Mouse (Mus musculus) neural tube, embryonic 15.5 days (tissue): Measurements from ENCODE around the gene Olfr1062. TPM values are rescaled to one million over a fixed set of nuclear protein-coding genes. Genes with fewer than 3 reads are reported as not detected.

Experiments
- polyA plus RNA-seq: library from polyadenylated mRNA; unstranded; fragments of >200 nt; fragmentation: Nextera tagmentation; extraction: Ambion mirVana; gene quantifications from 2 replicates; pipeline ENCODE4 v1.2.1, GENCODE M21; 2015

The Olfr1062 gene
- polyA plus RNA-seq, 1 experiment from 2014 or later = not detected

Other genes with a start within 250 kb of the Olfr1062 start
- not detected in 2 replicates for gene Olfr1044, start 248.9 kb downstream of the Olfr1062 start, polyA plus RNA-seq
- not detected in 2 replicates for gene Olfr52, start 241.1 kb downstream of the Olfr1062 start, polyA plus RNA-seq
- gene Olfr1045, start 223.7 kb downstream of the Olfr1062 start, polyA plus RNA-seq = not detected in 2 replicates
- gene Olfr1046, start 207.4 kb downstream of the Olfr1062 start, polyA plus RNA-seq = not detected in 2 replicates
- not detected in 2 replicates for gene Olfr1047, start 195.3 kb downstream of the Olfr1062 start, polyA plus RNA-seq
- gene Olfr1048, start 186.5 kb downstream of the Olfr1062 start, polyA plus RNA-seq = not detected in 2 replicates
- not detected in 2 replicates for gene Olfr1049, start 168.4 kb downstream of the Olfr1062 start, polyA plus RNA-seq
- gene Olfr1051, start 147.7 kb downstream of the Olfr1062 start, polyA plus RNA-seq = not detected in 2 replicates
- not detected in 2 replicates for gene Olfr1052, start 134.3 kb downstream of the Olfr1062 start, polyA plus RNA-seq
- gene Olfr1053, start 111.5 kb downstream of the Olfr1062 start, polyA plus RNA-seq = not detected in 2 replicates
- not detected in 2 replicates for gene Olfr1054, start 91.3 kb downstream of the Olfr1062 start, polyA plus RNA-seq
- not detected in 2 replicates for gene Olfr1055, start 76.5 kb downstream of the Olfr1062 start, polyA plus RNA-seq
- gene Olfr1056, start 64.3 kb downstream of the Olfr1062 start, polyA plus RNA-seq = not detected in 2 replicates
- gene Olfr1057, start 48.4 kb downstream of the Olfr1062 start, polyA plus RNA-seq = not detected in 2 replicates
- not detected in 2 replicates for gene Olfr1058, start 38.2 kb downstream of the Olfr1062 start, polyA plus RNA-seq
- not detected in 2 replicates for gene Olfr1061, start 12.7 kb downstream of the Olfr1062 start, polyA plus RNA-seq
- gene Olfr1065, start 23.8 kb upstream of the Olfr1062 start, polyA plus RNA-seq = not detected in 2 replicates
- not detected in 2 replicates for gene Olfr1066, start 29.5 kb upstream of the Olfr1062 start, polyA plus RNA-seq
- gene Olfr228, start 60.6 kb upstream of the Olfr1062 start, polyA plus RNA-seq = not detected in 2 replicates
- gene Olfr1076, start 81.7 kb upstream of the Olfr1062 start, polyA plus RNA-seq = not detected in 2 replicates
- not detected in 2 replicates for gene Olfr1079, start 115.7 kb upstream of the Olfr1062 start, polyA plus RNA-seq
- gene Olfr1080, start 131.5 kb upstream of the Olfr1062 start, polyA plus RNA-seq = not detected in 2 replicates
- gene Olfr1082, start 172.2 kb upstream of the Olfr1062 start, polyA plus RNA-seq = not detected in 2 replicates
- gene Olfr1084, start 213.0 kb upstream of the Olfr1062 start, polyA plus RNA-seq = not detected in 2 replicates
- gene Olfr1085, start 235.3 kb upstream of the Olfr1062 start, polyA plus RNA-seq = not detected in 2 replicates